Mouse (Mus musculus) MEL (cell line): ENCODE results near the gene Atp13a1. TPM values are rescaled to one million over a fixed set of nuclear protein-coding genes. Genes with fewer than 3 reads are reported as not detected.

Source experiments
- DNase-seq: peaks from one replicate; pipeline ENCODE4 v3.0.0; 2011; ENCODE audit warnings: low read depth, low spot score
- H3K27ac ChIP-seq: 2 replicates; pipeline ENCODE4 v1.5.1; 2012; ENCODE audit warnings: low read depth, mild to moderate bottlenecking, control low read depth, low read length, moderate library complexity; ENCODE audit not compliant: control insufficient read depth
- H3K27me3 ChIP-seq, 2 experiments: fragments of 150-350 bp in 1 of 2; sonication (generic) in 1 of 2; 2 replicates each; pipeline ENCODE4 v1.6.1; 2012; ENCODE audit warnings: low read length in 2 of 2, mild to moderate bottlenecking in 2 of 2, improper control_type of control experiment in 1 of 2, moderate library complexity in 1 of 2; ENCODE audit not compliant: insufficient read depth in 2 of 2, control insufficient read depth in 1 of 2
- H3K36me3 ChIP-seq, 2 experiments: 2 replicates each; pipeline ENCODE4 v1.6.1; 2012 to 2014; ENCODE audit warnings: low read length in 2 of 2, improper control_type of control experiment in 1 of 2, inconsistent platforms in 1 of 2, mild to moderate bottlenecking in 1 of 2; ENCODE audit not compliant: insufficient read depth in 2 of 2, control insufficient read depth in 1 of 2
- H3K4me1 ChIP-seq, 2 experiments: fragments of 150-350 bp in 1 of 2; sonication (generic) in 1 of 2; 2 replicates each; pipeline ENCODE4 v1.6.1; 2012; ENCODE audit warnings: low read length in 2 of 2, improper control_type of control experiment in 1 of 2, mild to moderate bottlenecking in 1 of 2; ENCODE audit not compliant: insufficient read depth in 2 of 2, control insufficient read depth in 1 of 2
- H3K4me3 ChIP-seq, 2 experiments: fragments of 150-350 bp in 1 of 2; sonication (generic) in 1 of 2; 2 replicates each; pipeline ENCODE4 v1.5.1; 2012; ENCODE audit warnings: low read depth in 2 of 2, low read length in 2 of 2, mild to moderate bottlenecking in 2 of 2, moderate library complexity in 2 of 2, control low read depth in 1 of 2, improper control_type of control experiment in 1 of 2; ENCODE audit not compliant: control insufficient read depth in 1 of 2, insufficient read depth in 1 of 2
- H3K79me2 ChIP-seq: 2 replicates; pipeline ENCODE4 v1.6.1; 2012; ENCODE audit warnings: mild to moderate bottlenecking, low read length, moderate library complexity; ENCODE audit not compliant: control insufficient read depth, poor library complexity, insufficient read depth
- H3K9ac ChIP-seq: 2 replicates; pipeline ENCODE4 v1.6.1; 2012; ENCODE audit warnings: low read depth, mild to moderate bottlenecking, control low read depth, low read length, moderate library complexity; ENCODE audit not compliant: control insufficient read depth, poor library complexity, severe bottlenecking
- H3K9me3 ChIP-seq: fragments of 150-350 bp; sonication (generic); replicated peaks from 2 replicates; pipeline ENCODE4 v1.6.1; 2012; ENCODE audit warnings: mild to moderate bottlenecking, low read length, improper control_type of control experiment, moderate library complexity; ENCODE audit not compliant: insufficient read depth
- ELF1 ChIP-seq: IDR thresholded peaks from 2 replicates; pipeline ENCODE4 v1.6.1; 2014; ENCODE audit warnings: low read depth, mild to moderate bottlenecking, inconsistent platforms, low read length, improper control_type of control experiment, moderate library complexity
- ETS1 ChIP-seq: IDR thresholded peaks from 2 replicates; pipeline ENCODE4 v1.6.1; 2012; ENCODE audit warnings: low read depth, mild to moderate bottlenecking, inconsistent platforms, low read length, improper control_type of control experiment, moderate library complexity
- GABPA ChIP-seq: IDR thresholded peaks from 2 replicates; pipeline ENCODE4 v1.6.1; 2012; ENCODE audit warnings: low read depth, mild to moderate bottlenecking, inconsistent platforms, low read length, improper control_type of control experiment, moderate library complexity
- JUND ChIP-seq: IDR thresholded peaks from 2 replicates; pipeline ENCODE4 v1.6.1; 2011; ENCODE audit warnings: low read depth, mild to moderate bottlenecking, improper control_type of control experiment, low read length
- KAT2A ChIP-seq: conservative IDR thresholded peaks from 2 replicates; pipeline ENCODE4 v1.6.1; 2012; ENCODE audit warnings: low read depth, low read length, improper control_type of control experiment, inconsistent platforms
- MAFK ChIP-seq: IDR thresholded peaks from 2 replicates; pipeline ENCODE4 v1.6.1; 2011; ENCODE audit warnings: low read depth, mild to moderate bottlenecking, low read length, improper control_type of control experiment, borderline replicate concordance
- MAX ChIP-seq: IDR thresholded peaks from 2 replicates; pipeline ENCODE4 v1.6.1; 2011; ENCODE audit warnings: low read length, improper control_type of control experiment
- MXI1 ChIP-seq: IDR thresholded peaks from 2 replicates; pipeline ENCODE4 v1.6.1; 2011; ENCODE audit warnings: mild to moderate bottlenecking, low read depth, low read length, improper control_type of control experiment
- MYB ChIP-seq: IDR thresholded peaks from 2 replicates; pipeline ENCODE4 v1.6.1; 2011; ENCODE audit warnings: mild to moderate bottlenecking, low read depth, low read length, improper control_type of control experiment
- MYC ChIP-seq: IDR thresholded peaks from 2 replicates; pipeline ENCODE4 v1.6.1; 2011; ENCODE audit warnings: low read depth, mild to moderate bottlenecking, low read length, improper control_type of control experiment, moderate library complexity
- POLR2AphosphoS2 ChIP-seq: IDR thresholded peaks from 2 replicates; pipeline ENCODE4 v1.6.1; 2011; ENCODE audit warnings: low read length, improper control_type of control experiment
- SIN3A ChIP-seq: IDR thresholded peaks from 2 replicates; pipeline ENCODE4 v1.6.1; 2012; ENCODE audit warnings: low read length, improper control_type of control experiment, inconsistent platforms
- SMC3 ChIP-seq: IDR thresholded peaks from 2 replicates; pipeline ENCODE4 v1.6.1; 2011; ENCODE audit warnings: low read depth, low read length, improper control_type of control experiment
- TBP ChIP-seq: IDR thresholded peaks from 2 replicates; pipeline ENCODE4 v1.8.0; 2011; ENCODE audit warnings: low read depth, low read length, improper control_type of control experiment
- TCF12 ChIP-seq: IDR thresholded peaks from 2 replicates; pipeline ENCODE4 v1.6.1; 2014; ENCODE audit warnings: low read depth, mild to moderate bottlenecking, inconsistent platforms, low read length, improper control_type of control experiment, moderate library complexity
- USF2 ChIP-seq, 2 experiments: IDR thresholded peaks; 2 replicates each; pipeline ENCODE4 v1.6.1; 2011 to 2012; ENCODE audit warnings: improper control_type of control experiment in 2 of 2, low read length in 2 of 2, borderline replicate concordance in 1 of 2, inconsistent platforms in 1 of 2, low read depth in 1 of 2, mild to moderate bottlenecking in 1 of 2; ENCODE audit not compliant: insufficient read depth in 1 of 2
- ZC3H11A ChIP-seq: IDR thresholded peaks from 2 replicates; pipeline ENCODE4 v1.6.1; 2012; ENCODE audit warnings: low read depth, mild to moderate bottlenecking, inconsistent platforms, low read length, improper control_type of control experiment
- ZKSCAN1 ChIP-seq: IDR thresholded peaks from 2 replicates; pipeline ENCODE4 v1.6.1; 2012; ENCODE audit warnings: low read depth, mild to moderate bottlenecking, inconsistent platforms, low read length, improper control_type of control experiment, moderate library complexity
- polyA plus RNA-seq, 2 experiments: library from polyadenylated mRNA; stranded (reverse) in 1 of 2; unstranded in 1 of 2; fragments of >175 nt in 1 of 2; fragments of >200 nt in 1 of 2; gene quantifications; 2 replicates each; pipeline versions ENCODE4 v1.2.1 to v1.2.4; 2012; ENCODE audit warnings: low replicate concordance in 2 of 2, low read depth in 1 of 2; ENCODE audit not compliant: insufficient read length in 2 of 2, insufficient read depth in 1 of 2, missing spikeins in 1 of 2
- total RNA-seq: library from RNA; depleted of rRNA; stranded (reverse); fragments of 300-350 nt; gene quantifications from 2 replicates; pipeline ENCODE4 v1.2.3, GENCODE M21; 2012

The Atp13a1 gene
- total and polyA plus RNA-seq, 3 experiments, result 52.4 to 83.7 TPM; not detected in 1

- TF ChIP-seq ELF1 (no peak), POLR2AphosphoS2 (peak; percentile 41; the same call in 1 of the 2 replicates)
- H3K27me3 ChIP-seq, result no peaks in the 10 kb centered on the region
- no peaks in the 10 kb centered on the region for H3K4me1 ChIP-seq
- peaks cover 0 to 11% of the 10 kb centered on the region in 2 experiments; a peak in 2 of 4 replicates for H3K36me3 ChIP-seq
- H3K9ac ChIP-seq, result no peak overlapping the region
- no peak overlapping the region for H3K4me3 ChIP-seq
- DNase-seq, result no peak
- H3K79me2 ChIP-seq, result no peaks in the 10 kb centered on the region
- no peak overlapping the region for H3K27ac ChIP-seq
- no peaks in the 10 kb centered on the region for H3K9me3 ChIP-seq
These were observed 10.8 kb downstream of the Atp13a1 start for GRCm38 (mm10) chr8:69801796-69802195.

- H3K27ac ChIP-seq, result no peak overlapping the region
- H3K9me3 ChIP-seq, result no peaks in the 10 kb centered on the region
- H3K4me3 ChIP-seq, result no peak overlapping the region
- H3K4me1 ChIP-seq, result no peaks in the 10 kb centered on the region
- no peaks in the 10 kb centered on the region for H3K27me3 ChIP-seq
- no peaks in the 10 kb centered on the region for H3K79me2 ChIP-seq
- TF ChIP-seq SMC3 (no peak), KAT2A (no peak), MYC (no peak), ELF1 (no peak), ZKSCAN1 (no peak), GABPA (no peak), TBP (no peak), USF2 (IDR thresholded peaks at IDR 0.05; ENCODE audit: borderline replicate concordance in 1 of 2, insufficient read depth in 1 of 2, low read depth in 1 of 2, low read length in 2 of 2) (no peak), JUND (no peak), ZC3H11A (no peak), MYB (no peak), TCF12 (no peak), MAFK (no peak), MAX (no peak), SIN3A (no peak), MXI1 (no peak), ETS1 (no peak)
- no peak overlapping the region for H3K9ac ChIP-seq
- H3K36me3 ChIP-seq, result peaks cover 0 to 9% of the 10 kb centered on the region in 2 experiments; a peak in 2 of 4 replicates
- DNase-seq, result no peak
These were observed 11.3 kb downstream of the Atp13a1 start for GRCm38 (mm10) chr8:69802216-69802615.
